Mouse (Mus musculus): ENCODE measurements at regions not wholly inside any gene's neighbourhood (a gene's known extent, or its start where the extent isn't known, plus 50 kb on each side); places are given as distances from the start of the nearest gene placed in this dataset.

DNA sequence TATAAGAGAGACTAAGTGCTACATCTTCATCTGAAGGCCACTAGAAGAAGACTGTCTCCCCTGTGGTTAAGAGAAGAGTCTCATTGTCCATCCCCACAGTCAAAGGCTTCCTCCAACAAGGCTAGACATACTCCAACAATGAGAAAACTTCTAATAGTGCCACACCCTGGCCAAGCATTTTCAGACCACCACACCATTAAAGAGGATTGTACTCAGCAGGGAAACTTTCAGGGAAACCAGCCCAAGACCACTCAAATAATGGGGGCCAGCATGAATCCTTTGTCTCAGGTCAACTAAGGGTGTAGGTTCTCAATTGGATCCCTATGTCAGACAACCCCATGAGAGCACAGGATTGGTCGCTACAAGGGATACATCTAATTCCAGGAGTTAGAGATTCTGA lies 179.4 kb upstream of the Pcdh17 start:
- TF ChIP-seq CTCF (IDR thresholded peaks at IDR 0.05) = no peak
- TF ChIP-seq EP300 (IDR thresholded peaks at IDR 0.05) = no peak
